Mouse (Mus musculus) bone marrow, adult 2 months (tissue): ENCODE results near the gene 9130230L23Rik.

ENCODE experiments used
- CTCF ChIP-seq: fragments of 200-500 bp; IDR thresholded peaks from 2 replicates; pipeline ENCODE4 v1.5.1; 2011; ENCODE audit warnings: low read length, control low read depth; ENCODE audit not compliant: control insufficient read depth, insufficient read depth
- POLR2A ChIP-seq: fragments of 200-500 bp; IDR thresholded peaks from 2 replicates; pipeline ENCODE4 v1.6.1; 2011; ENCODE audit warnings: low read depth, mild to moderate bottlenecking, control low read depth, low read length, borderline replicate concordance; ENCODE audit not compliant: control insufficient read depth

DNA sequence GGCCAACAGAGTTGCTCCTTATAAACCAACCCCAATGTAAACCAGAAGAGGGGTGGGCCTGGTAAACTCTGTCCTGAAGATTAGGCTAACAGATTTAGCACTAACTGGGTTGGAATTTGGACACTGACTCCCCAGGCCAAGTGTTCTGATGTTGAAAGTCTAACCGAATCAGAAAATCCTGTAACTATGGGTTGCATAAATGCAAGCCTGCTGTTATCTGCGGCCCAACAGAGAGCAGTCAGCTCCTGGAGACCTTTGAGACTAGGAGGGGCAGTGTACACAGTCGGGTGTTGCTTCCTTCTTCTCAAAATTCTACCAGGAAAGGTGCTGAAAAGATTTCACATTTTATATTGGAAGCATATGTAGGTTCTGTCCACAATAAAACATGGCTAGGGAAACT, 39.8 kb upstream of the 9130230L23Rik start:
- TF ChIP-seq CTCF, result no peak
- TF ChIP-seq POLR2A, result no peak
